Mouse (Mus musculus) liver, postnatal 0 days (tissue): ENCODE measurements around the gene Tchh. TPM values are rescaled to one million over a fixed set of nuclear protein-coding genes. Genes with fewer than 3 reads are reported as not detected.
"Not testable (repeated sequence)": the region's sequence is repeated elsewhere in the genome, so short reads cannot be mapped to it uniquely, and the experiment has no call there.

Experiments
- ATAC-seq: fragments of 200-750 bp; cut with Nextera tagmentation; 2 replicates; pipeline ENCODE4 v1.8.0; 2017; ENCODE audit warnings: mild to moderate bottlenecking, moderate library complexity
- DNase-seq: peaks from one replicate; pipeline ENCODE4 v3.0.0-alpha.2; 2016
- H3K27ac ChIP-seq: fragments of 300-500 bp; sonication (generic); 2 replicates; pipeline ENCODE4 v1.5.1; 2014; ENCODE audit warnings: antibody characterized with exemption, moderate library complexity, mild to moderate bottlenecking, low read depth
- H3K27me3 ChIP-seq: fragments of 300-500 bp; sonication (generic); 2 replicates; pipeline ENCODE4 v1.6.1; 2014; ENCODE audit warnings: low read length, control low read depth, mixed read lengths; ENCODE audit not compliant: insufficient read depth
- H3K36me3 ChIP-seq: fragments of 300-500 bp; sonication (generic); replicated peaks from 2 replicates; pipeline ENCODE4 v1.6.1; 2014; ENCODE audit warnings: mild to moderate bottlenecking, control low read depth, low read length, moderate library complexity, mixed read lengths; ENCODE audit not compliant: insufficient read depth
- H3K4me1 ChIP-seq: fragments of 300-500 bp; sonication (generic); 2 replicates; pipeline ENCODE4 v1.6.1; 2014; ENCODE audit warnings: antibody characterized with exemption, mild to moderate bottlenecking, control low read depth; ENCODE audit not compliant: insufficient read depth
- H3K4me2 ChIP-seq: fragments of 300-500 bp; sonication (generic); 2 replicates; pipeline ENCODE4 v1.6.1; 2014; ENCODE audit warnings: low read depth, mild to moderate bottlenecking, low read length, moderate library complexity, mixed read lengths
- H3K4me3 ChIP-seq: fragments of 300-500 bp; sonication (generic); 2 replicates; pipeline ENCODE4 v1.5.1; 2014; ENCODE audit warnings: low read depth, low read length
- H3K9ac ChIP-seq: fragments of 300-500 bp; sonication (generic); replicated peaks from 2 replicates; pipeline ENCODE4 v1.6.1; 2014; ENCODE audit warnings: mild to moderate bottlenecking, moderate library complexity
- H3K9me3 ChIP-seq: fragments of 300-500 bp; sonication (generic); 2 replicates; pipeline ENCODE4 v1.6.1; 2016; ENCODE audit warnings: mild to moderate bottlenecking, control low read depth, low read length, mixed read lengths
- CTCF ChIP-seq: sonication (generic); IDR thresholded peaks from 2 replicates; pipeline ENCODE4 v1.5.1; 2016; ENCODE audit warnings: antibody characterized with exemption, low read depth
- EP300 ChIP-seq: IDR thresholded peaks from 2 replicates; pipeline ENCODE4 v1.6.1; 2016; ENCODE audit warnings: antibody characterized with exemption, low read depth, mild to moderate bottlenecking
- WGBS: fragments of 180-500 bp; shearing (Covaris S2); extraction: QIAGEN DNeasy Blood & Tissue Kit; methylation state at CpG from one replicate; pipeline ENCODE4 v1.1.7; 2014; ENCODE audit not compliant: insufficient replicate concordance; 5-methylcytosine and 5-hydroxymethylcytosine counted together
- microRNA-seq: library from miRNA; unstranded; fragments of <30 nt; microRNA quantifications from one replicate; pipeline ENCODE4, GENCODE M21; 2016
- polyA plus RNA-seq: library from polyadenylated mRNA; unstranded; fragments of >200 nt; fragmentation: Nextera tagmentation; extraction: Ambion mirVana; gene quantifications from 2 replicates; pipeline ENCODE4 v1.2.1, GENCODE M21; 2015

Gene Tchh
- polyA plus RNA-seq, 1 experiment from 2014 or later: 0.06 TPM

GRCm38 (mm10) chr3:93481982-93482616, 40.0 kb downstream of the Tchh start:
- no peak for ATAC-seq
- Histone ChIP-seq H3K36me3 (no peaks in the 10 kb centered on the region), H3K9ac (no peak overlapping the region), H3K4me3 (no peak overlapping the region), H3K27me3 (no peaks in the 10 kb centered on the region), H3K4me1 (no peaks in the 10 kb centered on the region), H3K9me3 (no peaks in the 10 kb centered on the region), H3K4me2 (no peak overlapping the region), H3K27ac (no peak overlapping the region)
- no peak for TF ChIP-seq CTCF
- no peak for TF ChIP-seq EP300
- WGBS: 63% methylated on average over 2 of the region's 2 CpGs
- no peak for DNase-seq

- TF ChIP-seq EP300 (no peak), CTCF (no peak)
- no peak overlapping the region for H3K9ac ChIP-seq
- no peaks in the 10 kb centered on the region for H3K36me3 ChIP-seq
- ATAC-seq (no peak), DNase-seq (no peak)
- no peak overlapping the region for H3K4me2 ChIP-seq
- H3K27ac ChIP-seq: no peak overlapping the region
- no peak overlapping the region for H3K4me3 ChIP-seq
- 75% methylated on average over 3 of the region's 3 CpGs for WGBS
- no peaks in the 10 kb centered on the region for H3K27me3 ChIP-seq
- H3K9me3 ChIP-seq: no peaks in the 10 kb centered on the region
- no peaks in the 10 kb centered on the region for H3K4me1 ChIP-seq
Observed at GRCm38 (mm10) chr3:93485611-93486010, 43.5 kb downstream of the Tchh start.

GRCm38 (mm10) chr3:93488541-93488940, 46.4 kb downstream of the Tchh start:
- TF ChIP-seq EP300: no peak
- no peak overlapping the region for H3K4me2 ChIP-seq
- H3K9me3 ChIP-seq: no peaks in the 10 kb centered on the region
- DNase-seq (no peak), ATAC-seq (no peak)
- H3K27me3 ChIP-seq: no peaks in the 10 kb centered on the region
- no peak overlapping the region for H3K9ac ChIP-seq
- H3K36me3 ChIP-seq: no peaks in the 10 kb centered on the region
- H3K27ac ChIP-seq: no peak overlapping the region
- H3K4me1 ChIP-seq: no peaks in the 10 kb centered on the region
- WGBS: 77% methylated on average over 2 of the region's 2 CpGs
- no peak overlapping the region for H3K4me3 ChIP-seq

GRCm38 (mm10) chr3:93492176-93492575, 50.0 kb downstream of the Tchh start:
- Histone ChIP-seq H3K27ac (no peak overlapping the region), H3K9me3 (no peaks in the 10 kb centered on the region), H3K4me3 (no peak overlapping the region), H3K4me2 (no peak overlapping the region), H3K27me3 (no peaks in the 10 kb centered on the region), H3K9ac (no peak overlapping the region), H3K4me1 (no peaks in the 10 kb centered on the region), H3K36me3 (no peaks in the 10 kb centered on the region)
- TF ChIP-seq EP300 (no peak), CTCF (no peak)
- ATAC-seq (no peak), DNase-seq (no peak)
- WGBS: 60% methylated on average over 3 of the region's 3 CpGs

- no peaks in the 10 kb centered on the region for H3K27me3 ChIP-seq
- H3K9ac ChIP-seq: no peak overlapping the region
- WGBS: 1% methylated on average over 4 of the region's 4 CpGs
- no peak overlapping the region for H3K27ac ChIP-seq
- DNase-seq: peak; percentile 27
- ATAC-seq: peak; percentile 66
- no peak overlapping the region for H3K4me2 ChIP-seq
- no peaks in the 10 kb centered on the region for H3K4me1 ChIP-seq
- H3K9me3 ChIP-seq: no peaks in the 10 kb centered on the region
- no peaks in the 10 kb centered on the region for H3K36me3 ChIP-seq
- H3K4me3 ChIP-seq: no peak overlapping the region
- TF ChIP-seq EP300: no peak
- peak; percentile 93 for TF ChIP-seq CTCF
Observed at GRCm38 (mm10) chr3:93493992-93494391, 51.9 kb downstream of the Tchh start.

GRCm38 (mm10) chr3:93494774-93495173, 52.6 kb downstream of the Tchh start:
- ATAC-seq, H3K36me3 ChIP-seq, H3K27ac ChIP-seq, H3K4me3 ChIP-seq, H3K4me1 ChIP-seq, H3K9ac ChIP-seq, H3K9me3 ChIP-seq, H3K27me3 ChIP-seq, H3K4me2 ChIP-seq, DNase-seq: not testable (repeated sequence)
- 36% methylated on average over 5 of the region's 5 CpGs for WGBS

GRCm38 (mm10) chr3:93497131-93497530, 55.0 kb downstream of the Tchh start:
- no peaks in the 10 kb centered on the region for H3K36me3 ChIP-seq
- WGBS: 62% methylated on average over 3 of the region's 3 CpGs
- DNase-seq (no peak), ATAC-seq (no peak)
- no peak overlapping the region for H3K4me3 ChIP-seq
- H3K9ac ChIP-seq: no peak overlapping the region
- no peaks in the 10 kb centered on the region for H3K9me3 ChIP-seq
- no peaks in the 10 kb centered on the region for H3K4me1 ChIP-seq
- H3K4me2 ChIP-seq: no peak overlapping the region
- H3K27me3 ChIP-seq: no peaks in the 10 kb centered on the region
- H3K27ac ChIP-seq: no peak overlapping the region
- TF ChIP-seq EP300 (no peak), CTCF (no peak)

Small RNAs within 50 kb of the gene (microRNA-seq; reads per million reads assigned to microRNA genes)
- not detected for gene Gm22752

Other genes starting within 250 kb of the Tchh start
- gene Flg2, start 245.1 kb upstream of the Tchh start, polyA plus RNA-seq: not detected in 2 replicates
- not detected in 2 replicates for gene Flg, start 168.8 kb upstream of the Tchh start, polyA plus RNA-seq
- not detected in 2 replicates for gene Hrnr, start 122.6 kb upstream of the Tchh start, polyA plus RNA-seq
- gene Rptn, start 48.6 kb upstream of the Tchh start, polyA plus RNA-seq: not detected in 2 replicates
- gene Tchhl1, start 26.4 kb downstream of the Tchh start, polyA plus RNA-seq: not detected in 2 replicates
- 330 and 336 TPM in 2 replicates for gene S100a11, start 78.2 kb downstream of the Tchh start, polyA plus RNA-seq
- gene S100a10, start 112.8 kb downstream of the Tchh start, polyA plus RNA-seq: 75.4 and 82.0 TPM in 2 replicates
- gene Tdpoz2, start 210.4 kb downstream of the Tchh start, polyA plus RNA-seq: not detected in 2 replicates
- gene Tdpoz1, start 234.0 kb downstream of the Tchh start, polyA plus RNA-seq: not detected in 2 replicates